Mouse (Mus musculus): ENCODE results near the gene Cadps. TPM values are rescaled to one million over a fixed set of nuclear protein-coding genes. Genes with fewer than 3 reads are reported as not detected.
A peak's percentile ranks its signal among the peaks of the same experiment; 100 is the strongest.

The Cadps gene
- total and polyA plus RNA-seq, 2 experiments from 2014 or later = 33.4 to 176 TPM

DNA sequence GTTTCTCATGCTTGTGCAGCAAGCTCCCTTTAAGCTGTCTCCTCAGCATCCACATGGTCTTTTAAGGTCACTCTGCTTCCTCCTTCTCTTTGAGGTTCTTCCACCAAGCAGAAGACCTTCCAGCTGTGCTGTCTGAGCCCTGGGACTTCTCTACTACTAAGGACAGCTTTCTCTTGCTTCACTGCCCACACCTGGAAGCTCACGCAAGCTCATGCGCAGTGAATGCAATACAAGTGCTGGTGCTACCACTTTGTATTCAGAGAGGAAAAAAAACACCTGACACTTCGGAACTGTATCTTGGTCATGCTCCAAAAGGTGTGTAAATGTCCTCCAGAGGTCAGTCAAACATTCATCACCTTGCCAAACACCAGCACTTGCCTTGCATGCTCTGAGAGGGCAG lies 115.5 kb downstream of the Cadps start:
- TF ChIP-seq CTCF (IDR thresholded peaks at IDR 0.05; ENCODE audit: low read depth) = no peak
- 90% methylated on average over 3 of the region's 3 CpGs for WGBS
- H3K9ac ChIP-seq (replicated peaks; ENCODE audit: low read length) = no peak overlapping the region

DNA sequence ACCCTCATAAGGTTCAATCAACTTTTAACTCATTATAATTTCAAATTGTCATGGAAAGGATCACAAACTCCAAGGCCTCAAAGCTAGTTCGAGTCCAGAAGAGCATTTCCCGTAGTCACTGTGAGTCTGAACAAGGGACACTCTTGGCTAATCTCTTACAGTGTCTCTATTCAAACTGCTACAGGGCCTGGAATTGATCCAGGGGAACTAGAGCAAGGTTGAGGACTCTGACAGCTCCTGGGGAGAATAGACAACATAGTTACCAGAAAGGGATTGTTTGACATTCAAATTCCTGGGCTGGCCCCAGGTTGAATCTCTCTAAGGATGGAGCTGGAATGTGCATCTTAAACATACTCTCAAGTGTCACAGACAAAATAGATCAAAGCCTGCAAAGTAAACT lies 118.4 kb downstream of the Cadps start:
- TF ChIP-seq CTCF (IDR thresholded peaks at IDR 0.05; ENCODE audit: low read depth) = no peak
- Histone ChIP-seq H3K4me3 (ENCODE audit: low read length) (no peak overlapping the region), H3K9me3 (ENCODE audit: low read length) (no peaks in the 10 kb centered on the region), H3K4me2 (ENCODE audit: low read depth, low read length) (no peak overlapping the region), H3K4me1 (ENCODE audit: insufficient read depth, low read length) (no peaks in the 10 kb centered on the region), H3K9ac (replicated peaks; ENCODE audit: low read length) (no peak overlapping the region), H3K27ac (no peak overlapping the region), H3K27me3 (ENCODE audit: insufficient read depth, low read length) (no peaks in the 10 kb centered on the region), H3K36me3 (ENCODE audit: insufficient read depth, low read length) (no peaks in the 10 kb centered on the region)
- ATAC-seq = 0 out of 2 replicates have a peak, but pooled peaks have one; percentile 35
- peak; percentile 48 for DNase-seq (ENCODE audit: low spot score)
- 37% methylated on average over 2 of the region's 2 CpGs for WGBS

More for the DNA sequence above, 115.5 kb downstream of the Cadps start:
- H3K4me1 ChIP-seq (ENCODE audit: insufficient read depth, low read length) = no peaks in the 10 kb centered on the region
- H3K4me2 ChIP-seq (ENCODE audit: low read depth, low read length) = no peak overlapping the region
- no peaks in the 10 kb centered on the region for H3K27me3 ChIP-seq (ENCODE audit: insufficient read depth, low read length)
- no peaks in the 10 kb centered on the region for H3K36me3 ChIP-seq (ENCODE audit: insufficient read depth, low read length)
- no peak for DNase-seq (ENCODE audit: low spot score)
- H3K9me3 ChIP-seq (ENCODE audit: low read length) = no peaks in the 10 kb centered on the region
- ATAC-seq = no peak
- no peak overlapping the region for H3K4me3 ChIP-seq (ENCODE audit: low read length)
- H3K27ac ChIP-seq = no peak overlapping the region

DNA sequence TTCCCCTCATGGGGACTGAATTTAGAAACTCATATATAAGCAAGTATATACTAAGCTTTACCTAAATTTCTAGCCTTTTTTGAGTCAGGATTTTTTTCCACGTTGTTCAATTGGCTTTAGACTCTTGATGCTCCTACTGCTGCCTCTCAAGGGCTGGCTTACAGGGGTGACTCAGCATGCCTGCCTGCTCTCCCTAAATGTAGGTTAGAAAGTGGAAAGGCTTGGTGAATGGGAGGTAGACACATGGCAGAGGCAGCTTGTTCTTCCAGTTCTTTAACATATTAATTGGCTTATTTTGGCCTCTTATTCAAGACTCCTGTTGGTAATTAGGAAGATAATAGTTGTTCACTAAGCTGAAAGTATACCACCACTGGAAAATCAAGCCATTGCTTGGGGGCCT lies 132.7 kb downstream of the Cadps start:
- TF ChIP-seq CTCF (IDR thresholded peaks at IDR 0.05; ENCODE audit: low read depth) = no peak
- DNase-seq (ENCODE audit: low spot score) (no peak), ATAC-seq (no peak)
- WGBS = 45% methylated on average over 1 of the region's 1 CpGs
- no peaks in the 10 kb centered on the region for H3K27me3 ChIP-seq (ENCODE audit: insufficient read depth, low read length)
- no peak overlapping the region for H3K27ac ChIP-seq
- H3K9ac ChIP-seq (replicated peaks; ENCODE audit: low read length) = no peak overlapping the region
- H3K4me3 ChIP-seq (ENCODE audit: low read length) = no peak overlapping the region
- no peak overlapping the region for H3K4me2 ChIP-seq (ENCODE audit: low read depth, low read length)
- no peaks in the 10 kb centered on the region for H3K9me3 ChIP-seq (ENCODE audit: low read length)
- no peaks in the 10 kb centered on the region; the same call in 1 of the 2 replicates for H3K4me1 ChIP-seq (ENCODE audit: insufficient read depth, low read length)
- no peaks in the 10 kb centered on the region for H3K36me3 ChIP-seq (ENCODE audit: insufficient read depth, low read length)

DNA sequence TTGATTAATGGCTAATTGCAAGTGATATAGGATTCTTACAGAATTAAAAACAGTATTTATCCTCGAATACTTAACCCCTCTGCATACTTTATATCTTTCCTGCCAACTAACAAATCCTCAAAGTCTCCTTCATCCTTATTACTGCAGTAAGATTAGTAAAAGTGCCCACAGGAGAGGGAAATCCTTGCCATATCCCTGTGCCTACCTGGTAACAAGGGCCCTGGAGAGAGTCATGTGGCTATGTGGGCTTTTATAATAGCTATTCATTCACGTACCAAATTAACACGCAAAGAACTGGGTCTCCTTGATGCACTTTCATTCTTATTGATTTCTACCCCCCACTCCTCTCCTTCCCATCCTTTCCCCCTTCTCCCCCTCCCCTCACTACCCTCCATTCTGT lies 137.9 kb downstream of the Cadps start:
- DNase-seq (ENCODE audit: low spot score) = no peak
- WGBS = 54% methylated on average over 3 of the region's 3 CpGs
- Histone ChIP-seq H3K4me3 (ENCODE audit: low read length) (no peak overlapping the region), H3K9me3 (ENCODE audit: low read length) (no peaks in the 10 kb centered on the region), H3K4me2 (ENCODE audit: low read depth, low read length) (no peak overlapping the region), H3K27ac (no peak overlapping the region), H3K9ac (replicated peaks; ENCODE audit: low read length) (no peak overlapping the region), H3K4me1 (ENCODE audit: insufficient read depth, low read length) (peaks cover 8% of the 10 kb centered on the region), H3K27me3 (ENCODE audit: insufficient read depth, low read length) (no peaks in the 10 kb centered on the region), H3K36me3 (ENCODE audit: insufficient read depth, low read length) (no peaks in the 10 kb centered on the region)
- peak; percentile 37; the same call in 1 of the 2 replicates for ATAC-seq
- TF ChIP-seq CTCF (IDR thresholded peaks at IDR 0.05; ENCODE audit: low read depth) = no peak

DNA sequence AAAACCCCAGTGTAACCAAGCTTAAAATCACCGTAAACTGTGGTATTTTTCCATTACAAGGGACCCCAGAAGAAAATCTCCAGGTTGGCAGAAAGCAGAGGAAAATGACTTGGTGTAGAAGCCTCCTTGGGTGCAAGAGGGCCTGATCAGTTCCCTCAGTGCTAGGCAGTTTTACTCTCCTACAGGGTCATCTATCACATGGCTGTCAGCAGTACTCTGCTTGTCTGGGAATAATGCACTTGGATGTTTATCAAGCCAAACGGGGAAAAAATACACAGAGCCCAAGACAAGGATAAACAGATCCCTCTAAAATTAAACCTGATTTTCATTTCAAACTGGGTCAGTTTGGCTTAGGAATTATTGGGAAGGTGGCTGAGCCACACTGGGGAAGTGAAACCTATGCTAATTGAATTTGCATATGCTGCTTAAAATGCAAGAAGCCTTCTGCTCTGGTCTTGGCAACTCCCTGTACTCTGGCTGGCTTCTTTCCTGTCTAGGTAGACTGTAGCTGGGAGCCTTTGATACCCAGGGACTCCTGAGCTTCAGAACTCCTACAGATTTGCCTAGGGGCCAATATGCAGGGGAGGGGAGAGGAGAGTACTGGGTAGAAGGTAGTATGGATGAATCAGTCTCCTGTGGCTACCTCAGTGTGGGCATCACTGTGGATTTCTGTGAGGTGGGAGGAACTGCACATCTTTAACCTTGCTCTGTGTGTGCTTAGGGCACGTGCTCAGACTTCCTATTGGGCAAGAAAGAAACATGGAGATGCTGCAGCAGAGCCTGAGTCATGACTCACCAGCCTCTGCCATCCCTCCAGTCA lies 141.8 kb downstream of the Cadps start:
- Histone ChIP-seq H3K27me3 (ENCODE audit: insufficient read depth, low read length) (no peaks in the 10 kb centered on the region), H3K4me2 (ENCODE audit: low read depth, low read length) (no peak overlapping the region), H3K4me1 (ENCODE audit: insufficient read depth, low read length) (peaks cover 8% of the 10 kb centered on the region), H3K9ac (replicated peaks; ENCODE audit: low read length) (no peak overlapping the region), H3K27ac (peak overlapping the region; percentile 57; the same call in 1 of the 2 replicates), H3K9me3 (ENCODE audit: low read length) (no peaks in the 10 kb centered on the region), H3K4me3 (ENCODE audit: low read length) (no peak overlapping the region), H3K36me3 (ENCODE audit: insufficient read depth, low read length) (no peaks in the 10 kb centered on the region)
- TF ChIP-seq CTCF (IDR thresholded peaks at IDR 0.05; ENCODE audit: low read depth) = no peak
- peak; percentile 45 for DNase-seq (ENCODE audit: low spot score)
- ATAC-seq = peak; percentile 66
- WGBS = 48% methylated on average over 3 of the region's 3 CpGs

DNA sequence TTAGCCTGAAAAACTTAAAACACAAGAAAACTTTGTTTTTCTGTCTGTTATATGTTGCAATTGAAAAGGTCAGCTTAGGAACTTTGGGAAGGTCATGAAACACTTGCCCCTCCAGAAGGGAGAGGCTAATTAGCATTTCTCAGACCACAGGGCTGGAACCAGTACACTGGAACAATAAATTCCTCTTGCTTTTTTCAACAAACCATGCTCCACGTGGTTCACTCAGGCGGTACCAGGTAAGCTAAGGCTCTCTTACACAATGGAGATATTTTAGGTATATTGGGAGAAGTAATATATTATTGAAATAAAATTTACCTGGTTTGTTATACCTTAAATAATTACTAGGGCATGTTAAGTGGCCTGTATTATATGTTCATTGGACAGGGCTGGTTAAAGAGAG lies 161.4 kb downstream of the Cadps start:
- 74% methylated on average over 2 of the region's 2 CpGs for WGBS

DNA sequence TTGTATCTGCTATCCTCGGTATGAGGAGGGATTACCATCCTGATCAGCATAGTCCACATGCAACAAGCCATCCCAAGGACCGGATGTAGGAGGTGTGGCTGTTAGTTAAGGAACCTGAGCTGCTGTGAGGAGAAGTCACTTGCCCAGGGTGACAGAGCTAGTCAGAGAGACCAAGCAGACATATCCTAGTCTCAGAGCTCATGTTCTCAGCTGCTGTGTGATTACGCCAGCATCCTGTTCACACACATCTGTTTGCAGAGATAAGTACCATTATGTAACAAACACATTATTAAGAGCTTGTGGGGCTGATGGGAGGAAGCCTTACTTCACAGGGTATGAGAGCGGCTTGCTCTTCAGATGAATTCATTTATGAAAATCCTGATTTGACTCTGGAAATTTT lies 165.5 kb downstream of the Cadps start:
- no peaks in the 10 kb centered on the region for H3K27me3 ChIP-seq (ENCODE audit: insufficient read depth, low read length)
- no peak overlapping the region for H3K4me2 ChIP-seq (ENCODE audit: low read depth, low read length)
- ATAC-seq = no peak
- no peaks in the 10 kb centered on the region for H3K4me1 ChIP-seq (ENCODE audit: insufficient read depth, low read length)
- H3K4me3 ChIP-seq (ENCODE audit: low read length) = no peak overlapping the region
- no peaks in the 10 kb centered on the region for H3K36me3 ChIP-seq (ENCODE audit: insufficient read depth, low read length)
- no peaks in the 10 kb centered on the region for H3K9me3 ChIP-seq (ENCODE audit: low read length)
- H3K27ac ChIP-seq = no peak overlapping the region
- 80% methylated on average over 4 of the region's 4 CpGs for WGBS
- TF ChIP-seq CTCF (IDR thresholded peaks at IDR 0.05; ENCODE audit: low read depth) = no peak
- no peak for DNase-seq (ENCODE audit: low spot score)
- no peak overlapping the region for H3K9ac ChIP-seq (replicated peaks; ENCODE audit: low read length)

More for the DNA sequence above, 161.4 kb downstream of the Cadps start:
- no peaks in the 10 kb centered on the region for H3K4me1 ChIP-seq (ENCODE audit: insufficient read depth, low read length)
- no peak overlapping the region for H3K27ac ChIP-seq
- no peak overlapping the region for H3K4me3 ChIP-seq (ENCODE audit: low read length)
- H3K36me3 ChIP-seq (ENCODE audit: insufficient read depth, low read length) = no peaks in the 10 kb centered on the region
- ATAC-seq (no peak), DNase-seq (ENCODE audit: low spot score) (no peak)
- H3K4me2 ChIP-seq (ENCODE audit: low read depth, low read length) = no peak overlapping the region
- H3K27me3 ChIP-seq (ENCODE audit: insufficient read depth, low read length) = no peaks in the 10 kb centered on the region
- H3K9ac ChIP-seq (replicated peaks; ENCODE audit: low read length) = no peak overlapping the region
- H3K9me3 ChIP-seq (ENCODE audit: low read length) = no peaks in the 10 kb centered on the region
- TF ChIP-seq CTCF (IDR thresholded peaks at IDR 0.05; ENCODE audit: low read depth) = no peak
